Mouse (Mus musculus) CH12.LX (cell line): ENCODE measurements around the gene Fam198b. TPM values are rescaled to one million over a fixed set of nuclear protein-coding genes. Genes with fewer than 3 reads are reported as not detected.

Experiments used
- DNase-seq: peaks from one replicate; pipeline ENCODE4 v3.0.0-alpha.2; 2013; ENCODE audit errors: extremely low read depth
- H3K27ac ChIP-seq: 2 replicates; pipeline ENCODE4 v1.5.1; 2012; ENCODE audit warnings: low read depth, mild to moderate bottlenecking, control low read depth, moderate library complexity; ENCODE audit not compliant: insufficient read depth
- H3K27me3 ChIP-seq: replicated peaks from 2 replicates; pipeline ENCODE3; 2012; ENCODE audit warnings: inconsistent platforms
- H3K36me3 ChIP-seq, 2 experiments: replicated peaks in 1 of 2; 2 replicates each; pipeline versions ENCODE3 to v1.6.1; 2012; ENCODE audit warnings: inconsistent platforms in 1 of 2, low read length in 1 of 2, mild to moderate bottlenecking in 1 of 2, mixed read lengths in 1 of 2, moderate library complexity in 1 of 2; ENCODE audit not compliant: control insufficient read depth in 1 of 2, insufficient read depth in 1 of 2
- H3K4me1 ChIP-seq, 2 experiments: 2 replicates each; pipeline ENCODE4 v1.6.1; 2012; ENCODE audit warnings: inconsistent platforms in 1 of 2, moderate library complexity in 1 of 2; ENCODE audit not compliant: insufficient read depth in 2 of 2, control insufficient read depth in 1 of 2
- H3K4me2 ChIP-seq: 2 replicates; pipeline ENCODE4 v1.6.1; 2012; ENCODE audit warnings: low read depth, mild to moderate bottlenecking, control low read depth; ENCODE audit not compliant: poor library complexity, insufficient read depth, severe bottlenecking
- H3K4me3 ChIP-seq, 3 experiments: fragments of 150-350 bp in 1 of 3; sonication (generic) in 1 of 3; replicated peaks in 1 of 3; 2 replicates each; pipeline versions ENCODE3 to v1.5.1; 2011 to 2012; ENCODE audit warnings: low read depth in 2 of 3, low read length in 2 of 3, mild to moderate bottlenecking in 2 of 3, moderate library complexity in 2 of 3, control low read depth in 1 of 3, improper control_type of control experiment in 1 of 3, inconsistent platforms in 1 of 3, mixed read lengths in 1 of 3; ENCODE audit not compliant: poor library complexity in 1 of 3
- H3K79me2 ChIP-seq: replicated peaks from 2 replicates; pipeline ENCODE4 v1.6.1; 2012; ENCODE audit warnings: mild to moderate bottlenecking, moderate library complexity; ENCODE audit not compliant: control insufficient read depth, poor library complexity, insufficient read depth, severe bottlenecking; ENCODE audit errors: extremely low read depth
- H3K9ac ChIP-seq: 2 replicates; pipeline ENCODE4 v1.6.1; 2012; ENCODE audit warnings: low read depth, mild to moderate bottlenecking, control low read depth, moderate library complexity; ENCODE audit not compliant: insufficient read depth
- H3K9me3 ChIP-seq: replicated peaks from 2 replicates; pipeline ENCODE3; 2012; ENCODE audit warnings: low read length, inconsistent platforms, mixed read lengths
- CTCF ChIP-seq, 2 experiments: IDR thresholded peaks in 1 of 2; conservative IDR thresholded peaks in 1 of 2; 2 replicates each; pipeline ENCODE4 v1.5.1; 2011 to 2012; ENCODE audit warnings: low read depth in 2 of 2, low read length in 2 of 2, improper control_type of control experiment in 1 of 2, inconsistent platforms in 1 of 2, mild to moderate bottlenecking in 1 of 2, moderate library complexity in 1 of 2
- EP300 ChIP-seq: IDR thresholded peaks from 2 replicates; pipeline ENCODE4 v1.6.1; 2011; ENCODE audit warnings: low read length, improper control_type of control experiment
- ETS1 ChIP-seq: conservative IDR thresholded peaks from 2 replicates; pipeline ENCODE4 v1.6.1; 2012; ENCODE audit warnings: low read depth, mild to moderate bottlenecking, inconsistent platforms, low read length, improper control_type of control experiment, moderate library complexity
- GABPA ChIP-seq: IDR thresholded peaks from 2 replicates; pipeline ENCODE4 v1.6.1; 2012; ENCODE audit warnings: low read depth, low read length, improper control_type of control experiment, inconsistent platforms; ENCODE audit not compliant: insufficient replicate concordance
- HCFC1 ChIP-seq: IDR thresholded peaks from 2 replicates; pipeline ENCODE4 v1.6.1; 2012; ENCODE audit warnings: low read depth, mild to moderate bottlenecking, inconsistent platforms, low read length, improper control_type of control experiment
- MAFK ChIP-seq: IDR thresholded peaks from 2 replicates; pipeline ENCODE4 v1.6.1; 2011; ENCODE audit warnings: low read length, improper control_type of control experiment; ENCODE audit not compliant: insufficient replicate concordance
- MAZ ChIP-seq: IDR thresholded peaks from 2 replicates; pipeline ENCODE4 v1.6.1; 2012; ENCODE audit warnings: low read depth, mild to moderate bottlenecking, inconsistent platforms, low read length, improper control_type of control experiment, moderate library complexity
- MXI1 ChIP-seq: IDR thresholded peaks from 2 replicates; pipeline ENCODE4 v1.6.1; 2011; ENCODE audit warnings: mild to moderate bottlenecking, low read depth, low read length, improper control_type of control experiment
- NELFE ChIP-seq: IDR thresholded peaks from 2 replicates; pipeline ENCODE4 v1.6.1; 2011; ENCODE audit warnings: low read depth, low read length, improper control_type of control experiment
- NRF1 ChIP-seq: IDR thresholded peaks from 2 replicates; pipeline ENCODE4 v1.6.1; 2014; ENCODE audit warnings: low read depth, mild to moderate bottlenecking, inconsistent platforms, low read length, improper control_type of control experiment, moderate library complexity
- POLR2A ChIP-seq: IDR thresholded peaks from 2 replicates; pipeline ENCODE4 v1.6.1; 2011; ENCODE audit warnings: low read depth, mild to moderate bottlenecking, improper control_type of control experiment, low read length
- RCOR1 ChIP-seq: conservative IDR thresholded peaks from 2 replicates; pipeline ENCODE4 v1.6.1; 2012; ENCODE audit warnings: low read depth, mild to moderate bottlenecking, inconsistent platforms, low read length, improper control_type of control experiment
- TBP ChIP-seq: conservative IDR thresholded peaks from 2 replicates; pipeline ENCODE4 v1.6.1; 2011; ENCODE audit warnings: low read depth, low read length, improper control_type of control experiment
- UBTF ChIP-seq: IDR thresholded peaks from 2 replicates; pipeline ENCODE4 v1.6.1; 2012; ENCODE audit warnings: low read depth, mild to moderate bottlenecking, inconsistent platforms, low read length, improper control_type of control experiment, moderate library complexity
- USF2 ChIP-seq: conservative IDR thresholded peaks from 2 replicates; pipeline ENCODE4 v1.6.1; 2011; ENCODE audit warnings: low read depth, low read length, improper control_type of control experiment
- ZKSCAN1 ChIP-seq: IDR thresholded peaks from 2 replicates; pipeline ENCODE4 v1.6.1; 2012; ENCODE audit warnings: low read depth, inconsistent platforms, low read length, improper control_type of control experiment, borderline replicate concordance
- ZMIZ1 ChIP-seq: IDR thresholded peaks from 2 replicates; pipeline ENCODE4 v1.6.1; 2012; ENCODE audit warnings: low read depth, mild to moderate bottlenecking, inconsistent platforms, low read length, improper control_type of control experiment
- ZNF384 ChIP-seq: IDR thresholded peaks from 2 replicates; pipeline ENCODE4 v1.6.1; 2012; ENCODE audit warnings: low read depth, low read length, improper control_type of control experiment, inconsistent platforms
- dilution Hi-C: fragments of 300-500 bp; cut with MboI; formaldehyde crosslinking; loops from 2 replicates; pipeline ENCODE4 v1.14.3; 2020; ENCODE audit warnings: low sequenced_read_pairs; ENCODE audit not compliant: extremely low pct_unique_long_range_greater_than_20kb, extremely low pct_ligation_motif_present
- in situ Hi-C: fragments of 300-500 bp; cut with MboI; formaldehyde crosslinking; loops from 3 replicates; pipeline ENCODE4 v1.14.3; 2019; ENCODE audit warnings: low sequenced_read_pairs, low pct_ligation_motif_present, low pct_unique_long_range_greater_than_20kb, mixed read lengths
- polyA plus RNA-seq: library from polyadenylated mRNA; unstranded; fragments of >175 nt; gene quantifications from 2 replicates; pipeline ENCODE4 v1.2.1, GENCODE M21; 2012; ENCODE audit warnings: low read depth; ENCODE audit not compliant: insufficient read length
- total RNA-seq, 2 experiments: library from RNA; depleted of rRNA; stranded (reverse); fragments of 300-350 nt in 1 of 2; fragments of >200 nt in 1 of 2; gene quantifications; 2 replicates each; pipeline ENCODE4 v1.2.3; 2012 to 2014

Fam198b gene
- total and polyA plus RNA-seq, 3 experiments: 1.2 to 8.5 (median 4.0) TPM

- no peaks in the 10 kb centered on the region for H3K9me3 ChIP-seq
- peaks cover 0 to 10% of the 10 kb centered on the region in 2 experiments for H3K36me3 ChIP-seq
- H3K27ac ChIP-seq: no peak overlapping the region
- H3K9ac ChIP-seq: no peak overlapping the region
- no peaks in the 10 kb centered on the region for H3K79me2 ChIP-seq
- no peak overlapping the region for H3K4me2 ChIP-seq
- no peaks in the 10 kb centered on the region for H3K27me3 ChIP-seq
- in situ Hi-C loops (no loop called here), dilution Hi-C loops (no loop called here)
- TF ChIP-seq RCOR1: no peak
- TF ChIP-seq UBTF: no peak
- no peak for TF ChIP-seq MXI1
- no peak for TF ChIP-seq ZNF384
- no peak for TF ChIP-seq ZMIZ1
- no peak for TF ChIP-seq GABPA
- TF ChIP-seq USF2: no peak
- H3K4me3 ChIP-seq: no peak overlapping the region
- H3K4me1 ChIP-seq: peaks cover 0 to 8% of the 10 kb centered on the region in 2 experiments; a peak in 1 of 4 replicates
- DNase-seq: peak; percentile 6
Measured at GRCm38 (mm10) chr3:79936213-79936612, 51.9 kb downstream of the Fam198b start.

GRCm38 (mm10) chr3:79936730-79937447, 52.6 kb downstream of the Fam198b start:
- dilution Hi-C loops: no loop called here
- H3K4me2 ChIP-seq: no peak overlapping the region
- no peaks in the 10 kb centered on the region for H3K9me3 ChIP-seq
- peaks cover 0 to 8% of the 10 kb centered on the region in 2 experiments; a peak in 1 of 4 replicates for H3K4me1 ChIP-seq
- no peak overlapping the region for H3K9ac ChIP-seq
- no peaks in the 10 kb centered on the region for H3K79me2 ChIP-seq
- H3K36me3 ChIP-seq: peaks cover 0 to 13% of the 10 kb centered on the region in 2 experiments
- H3K27ac ChIP-seq: no peak overlapping the region
- H3K4me3 ChIP-seq: no peak overlapping the region
- no peak for DNase-seq
- TF ChIP-seq TBP: no peak
- TF ChIP-seq MAFK: no peak
- TF ChIP-seq ETS1: no peak
- no peak for TF ChIP-seq MAZ
- TF ChIP-seq HCFC1: no peak
- TF ChIP-seq CTCF (conservative IDR thresholded peaks at IDR 0.05 in 1 of 2, IDR thresholded peaks at IDR 0.05 in 1 of 2; ENCODE audit: low read depth in 2 of 2, low read length in 2 of 2): no peak
- TF ChIP-seq EP300: no peak
- no peak for TF ChIP-seq POLR2A
- TF ChIP-seq NRF1: no peak
- no peak for TF ChIP-seq ZKSCAN1
- no peak for TF ChIP-seq NELFE
- no peak for TF ChIP-seq MXI1
- TF ChIP-seq, all 38 proteins: peak for 0
- no peaks in the 10 kb centered on the region for H3K27me3 ChIP-seq
- in situ Hi-C loops: no loop called here
